Mouse (Mus musculus) CH12.LX (cell line): ENCODE results near the gene Fnbp1.

Experiments used
- CTCF ChIP-seq, 2 experiments: IDR thresholded peaks in 1 of 2; conservative IDR thresholded peaks in 1 of 2; 2 replicates each; pipeline ENCODE4 v1.5.1; 2011 to 2012; ENCODE audit warnings: low read depth in 2 of 2, low read length in 2 of 2, improper control_type of control experiment in 1 of 2, inconsistent platforms in 1 of 2, mild to moderate bottlenecking in 1 of 2, moderate library complexity in 1 of 2
- MAFK ChIP-seq: IDR thresholded peaks from 2 replicates; pipeline ENCODE4 v1.6.1; 2011; ENCODE audit warnings: low read length, improper control_type of control experiment; ENCODE audit not compliant: insufficient replicate concordance
- ZKSCAN1 ChIP-seq: IDR thresholded peaks from 2 replicates; pipeline ENCODE4 v1.6.1; 2012; ENCODE audit warnings: low read depth, inconsistent platforms, low read length, improper control_type of control experiment, borderline replicate concordance

GRCm38 (mm10) chr2:31024618-31025370 is 117.0 kb downstream of the Fnbp1 start:
- no peak for TF ChIP-seq ZKSCAN1
- no peak for TF ChIP-seq MAFK
- TF ChIP-seq CTCF (conservative IDR thresholded peaks at IDR 0.05 in 1 of 2, IDR thresholded peaks at IDR 0.05 in 1 of 2; ENCODE audit: low read depth in 2 of 2, low read length in 2 of 2): peak; percentile 96 to 97
